Mouse (Mus musculus): Measurements from ENCODE around the gene Slco1c1. TPM values are rescaled to one million over a fixed set of nuclear protein-coding genes. Genes with fewer than 3 reads are reported as not detected.

Gene Slco1c1
- not detected for polyA plus RNA-seq (2015; fragmentation: Illumina TruSeq; extraction: RNeasy Lipid Tissue Mini Kit (QIAGEN cat#74804); ENCODE audit: insufficient read depth, low read depth, low replicate concordance)

DNA sequence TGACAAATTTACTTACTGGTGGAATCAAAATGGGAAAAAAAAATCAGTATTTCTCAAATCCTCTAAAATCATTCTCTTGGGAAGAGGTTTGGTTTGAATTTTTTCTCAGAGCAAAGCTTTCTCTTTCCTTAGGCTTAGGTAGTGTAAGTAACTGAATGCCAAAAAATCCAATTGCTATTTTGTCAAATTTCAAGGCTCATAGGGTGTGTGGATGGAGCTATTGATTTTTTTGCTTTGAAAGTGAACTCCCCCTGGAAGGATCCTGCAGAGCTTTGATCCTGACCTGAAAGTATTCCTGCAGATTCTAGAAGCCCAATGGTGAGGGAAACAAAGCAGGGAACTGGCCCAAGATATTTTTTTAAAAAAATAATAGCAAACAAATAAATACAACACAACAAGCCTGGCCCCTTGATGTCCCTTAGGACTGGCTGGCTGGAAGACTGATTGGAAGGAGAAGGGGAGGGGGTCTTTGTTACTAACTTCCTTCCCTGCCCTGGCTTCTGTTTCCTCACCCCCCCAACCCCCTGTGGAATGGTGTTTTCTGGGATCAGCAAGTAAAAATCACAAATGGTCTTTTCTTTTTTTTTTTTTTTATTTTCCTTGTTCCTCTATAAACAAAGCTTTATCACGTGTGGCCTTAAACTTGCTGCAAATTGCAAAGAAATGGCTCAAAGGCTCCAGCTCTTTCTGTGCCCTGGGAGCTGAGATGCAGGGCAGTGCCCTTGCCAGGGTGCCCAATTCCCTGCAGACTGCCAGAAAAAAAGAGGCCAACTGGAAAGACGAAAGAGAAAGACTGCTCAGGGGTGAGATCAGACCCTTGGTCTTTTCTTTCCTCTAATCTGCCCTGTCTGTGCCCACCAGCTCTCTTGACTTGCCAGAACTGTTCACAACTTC lies at the start of gene Slco1c1:
Gene Slco1c1 (plus strand): TSS at position 622 of the 894 bp plus-strand sequence.

Other genes with a start within 250 kb of the Slco1c1 start
- gene Slco1b2, start 105.2 kb downstream of the Slco1c1 start, polyA plus RNA-seq (2015; fragmentation: Illumina TruSeq; extraction: RNeasy Lipid Tissue Mini Kit (QIAGEN cat#74804); ENCODE audit: insufficient read depth, low read depth, low replicate concordance), result not detected
- not detected for gene Gm5724, start 249.4 kb downstream of the Slco1c1 start, polyA plus RNA-seq (2015; fragmentation: Illumina TruSeq; extraction: RNeasy Lipid Tissue Mini Kit (QIAGEN cat#74804); ENCODE audit: insufficient read depth, low read depth, low replicate concordance)